ENCODE assay signal across 17 mouse cellular contexts in genomic region chr3:101748186-101748585, GRCm38 (mm10).
DNase-seq lines count a peak whose midpoint lies in the region; ATAC-seq and TF ChIP-seq lines count a peak whose summit lies in the region.
"Had no signal": no experiment of that assay in that cellular context is flagged by ENCODE, and none has a peak within 500 bp of the region (broad histone marks: within the 10 kb centered on the region; RNA-seq: fewer than 3 reads in every experiment).

No protein-coding gene starts in this region.

- DNase-seq in midbrain, embryonic 10.5 days (ENCODE audit: low spot score): no peak
- peak; percentile 61 for DNase-seq in T-cell, adult 2 months (ENCODE audit: low spot score)
- peak; percentile 34 for DNase-seq in lung, postnatal 36 days
- peak; percentile 34 for DNase-seq in thymus, postnatal 14 days
- no peak for DNase-seq in adrenal gland, postnatal 25 days
- no peak for DNase-seq in layer of hippocampus, adult 9-11 months
- no peak for DNase-seq in layer of hippocampus, adult 2 months (ENCODE audit: low spot score in 2 of 2)
- DNase-seq: adrenal gland, adult 8-10 months; cerebellum, adult 2 months; kidney, postnatal 25 days; liver, embryonic 13.5 days had no signal

- H3K27ac ChIP-seq in midbrain, embryonic 10.5 days (replicated peaks): peak overlapping the region; percentile 30; the same call in 1 of the 2 replicates
- no peak overlapping the region for H3K27ac ChIP-seq in midbrain, embryonic 16.5 days (ENCODE audit: low read length)
- no peak overlapping the region for H3K27ac ChIP-seq in layer of hippocampus, adult 2 months
- H3K27ac ChIP-seq: embryonic facial prominence, embryonic 15.5 days; forebrain, embryonic 12.5 days; hindbrain, embryonic 12.5 days; liver, embryonic 13.5 days; macrophage had no signal

- H3K9me3 ChIP-seq in midbrain, embryonic 10.5 days (replicated peaks): no peaks in the 10 kb centered on the region
- no peaks in the 10 kb centered on the region for H3K9me3 ChIP-seq in midbrain, embryonic 16.5 days (replicated peaks; ENCODE audit: control insufficient read depth, low read length, poor library complexity, severe bottlenecking)
- H3K9me3 ChIP-seq: embryonic facial prominence, embryonic 15.5 days; forebrain, embryonic 12.5 days; hindbrain, embryonic 12.5 days; liver, embryonic 13.5 days had no signal

- ATAC-seq in midbrain, embryonic 16.5 days: no peak
- ATAC-seq: intestine, postnatal 0 days had no signal

- H3K36me3 ChIP-seq in midbrain, embryonic 10.5 days: no peaks in the 10 kb centered on the region
- H3K36me3 ChIP-seq in midbrain, embryonic 16.5 days (ENCODE audit: control insufficient read depth, insufficient read depth, low read length): no peaks in the 10 kb centered on the region
- H3K36me3 ChIP-seq: embryonic facial prominence, embryonic 15.5 days; forebrain, embryonic 12.5 days; hindbrain, embryonic 12.5 days; liver, embryonic 13.5 days had no signal

- no peak overlapping the region for H3K4me3 ChIP-seq in midbrain, embryonic 10.5 days
- H3K4me3 ChIP-seq in midbrain, embryonic 16.5 days (ENCODE audit: low read depth, low read length): no peak overlapping the region
- no peak overlapping the region for H3K4me3 ChIP-seq in layer of hippocampus, adult 2 months
- H3K4me3 ChIP-seq: embryonic facial prominence, embryonic 15.5 days; forebrain, embryonic 12.5 days; hindbrain, embryonic 12.5 days; liver, embryonic 13.5 days had no signal

- TF ChIP-seq CTCF in layer of hippocampus, adult 2 months (conservative IDR thresholded peaks at IDR 0.05): no peak

- WGBS in midbrain, embryonic 10.5 days: 53% methylated on average over 4 of the region's 4 CpGs
- WGBS in midbrain, embryonic 16.5 days: 44% methylated on average over 4 of the region's 4 CpGs

- no peak overlapping the region for H3K9ac ChIP-seq in midbrain, embryonic 16.5 days (ENCODE audit: low read depth, low read length)
- H3K9ac ChIP-seq: embryonic facial prominence, embryonic 15.5 days; forebrain, embryonic 12.5 days; hindbrain, embryonic 12.5 days; liver, embryonic 13.5 days had no signal

- peaks cover 22% of the 10 kb centered on the region for H3K4me1 ChIP-seq in midbrain, embryonic 10.5 days
- no peaks in the 10 kb centered on the region; the same call in 1 of the 2 replicates for H3K4me1 ChIP-seq in midbrain, embryonic 16.5 days (ENCODE audit: control insufficient read depth, insufficient read depth, low read length)
- H3K4me1 ChIP-seq: embryonic facial prominence, embryonic 15.5 days; liver, embryonic 13.5 days had no signal

- H3K27me3 ChIP-seq in midbrain, embryonic 10.5 days (ENCODE audit: low read depth, poor library complexity, severe bottlenecking): no peaks in the 10 kb centered on the region
- no peaks in the 10 kb centered on the region for H3K27me3 ChIP-seq in midbrain, embryonic 16.5 days (ENCODE audit: control insufficient read depth, insufficient read depth, low read depth, low read length)
- H3K27me3 ChIP-seq: embryonic facial prominence, embryonic 15.5 days; forebrain, embryonic 12.5 days; hindbrain, embryonic 12.5 days; liver, embryonic 13.5 days had no signal

- no peak overlapping the region for H3K4me2 ChIP-seq in midbrain, embryonic 16.5 days (ENCODE audit: low read length)
- H3K4me2 ChIP-seq: embryonic facial prominence, embryonic 15.5 days; forebrain, embryonic 12.5 days; hindbrain, embryonic 12.5 days; liver, embryonic 13.5 days had no signal

Comparison
In these comparisons a context has a peak if more than half of its experiments do, and no peak if none do; other contexts are left out.
1. DNase-seq: peak in T-cell, adult 2 months (single experiment), lung, postnatal 36 days (single experiment) and thymus, postnatal 14 days (single experiment); none in midbrain, embryonic 10.5 days (single experiment), adrenal gland, postnatal 25 days (single experiment), layer of hippocampus, adult 9-11 months (single experiment) and layer of hippocampus, adult 2 months (0 of 2).